Mouse (Mus musculus): ENCODE results near the gene Ogfr. TPM values are rescaled to one million over a fixed set of nuclear protein-coding genes. Genes with fewer than 3 reads are reported as not detected.

The Ogfr gene
- 91.8 and 94.8 TPM in 2 replicates for polyA plus RNA-seq (2016; fragmentation: Nextera tagmentation; extraction: Ambion mirVana)

DNA sequence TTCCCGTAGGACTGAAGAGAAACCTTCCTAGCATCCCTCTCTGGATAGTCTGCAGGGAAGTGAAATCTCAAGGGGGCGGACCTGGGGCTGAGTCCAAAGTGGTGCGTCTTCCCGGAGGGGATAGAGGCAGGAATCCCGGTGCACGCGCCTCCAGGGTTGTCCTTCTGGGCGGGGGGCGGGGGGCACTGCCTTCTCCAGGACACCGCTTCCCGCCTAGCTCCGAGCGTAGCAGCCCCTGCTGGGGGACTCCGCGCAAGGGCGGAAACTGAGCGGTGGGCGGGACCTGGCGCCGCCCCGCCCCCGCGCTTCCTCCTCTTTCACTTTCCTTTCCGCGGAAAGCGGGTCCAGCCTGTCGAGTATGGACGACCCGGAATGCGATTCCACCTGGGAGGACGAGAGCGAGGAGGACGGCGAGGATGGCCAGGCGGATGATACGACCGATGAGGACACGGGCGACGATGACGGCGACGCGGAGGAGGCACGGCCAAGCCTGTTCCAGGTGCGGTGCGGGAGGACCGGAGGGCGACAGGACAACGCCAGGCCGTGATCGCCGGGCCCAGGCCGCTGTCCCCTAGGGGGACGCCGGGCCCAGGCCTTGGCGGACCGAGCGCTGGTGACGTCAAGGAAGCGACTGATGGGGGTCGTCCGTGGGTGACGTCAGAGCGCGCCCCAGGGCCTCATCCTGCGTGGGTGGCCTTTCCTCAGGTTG is at the start of gene Ogfr:
Gene Ogfr, plus strand, starts transcription at position 123 of the 709 bp plus-strand sequence.
- Histone ChIP-seq H3K36me3 (peaks cover 55% of the 10 kb centered on the region), H3K9me3 (no peaks in the 10 kb centered on the region), H3K4me1 (peaks cover 16% of the 10 kb centered on the region), H3K4me2 (replicated peaks) (peak within 1 kb of the TSS; percentile 88), H3K27me3 (replicated peaks) (no peaks in the 10 kb centered on the region), H3K4me3 (peak within 1 kb of the TSS; percentile 85), H3K9ac (peak within 1 kb of the TSS; percentile 87), H3K27ac (peak within 1 kb of the TSS; percentile 82)
- WGBS = under 1% methylated on average over 66 of the region's 67 CpGs
- peak; percentile 93 for ATAC-seq (ENCODE audit: low FRiP score, low read depth)

DNA sequence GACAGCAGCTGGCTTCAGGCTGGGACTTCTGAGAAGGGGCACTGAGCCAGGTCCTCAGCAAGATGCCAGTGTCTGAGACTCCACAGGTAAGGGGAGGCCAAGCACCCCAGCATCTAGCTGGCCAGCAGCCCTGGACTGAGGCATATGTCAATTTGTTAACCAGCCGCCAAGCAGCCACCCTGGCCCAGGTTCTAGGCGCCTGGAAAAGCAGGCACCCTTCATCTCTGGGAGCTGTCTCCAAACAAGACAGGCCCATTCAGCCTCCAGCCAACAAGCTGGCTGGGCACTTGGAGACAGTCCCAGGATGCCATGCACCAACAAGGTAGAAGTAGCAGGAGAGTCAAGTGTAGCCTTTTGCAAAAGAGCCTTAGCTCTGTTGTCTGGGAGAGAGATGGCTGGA is 45.4 kb upstream of the Ogfr start:
- Histone ChIP-seq H3K36me3 (no peaks in the 10 kb centered on the region), H3K27me3 (replicated peaks) (no peaks in the 10 kb centered on the region), H3K4me2 (replicated peaks) (no peak overlapping the region), H3K4me3 (no peak overlapping the region), H3K9me3 (no peaks in the 10 kb centered on the region), H3K27ac (no peak overlapping the region), H3K9ac (no peak overlapping the region), H3K4me1 (peaks cover 10% of the 10 kb centered on the region)
- WGBS = 89% methylated on average over 2 of the region's 2 CpGs
- ATAC-seq (ENCODE audit: low FRiP score, low read depth) = no peak

DNA sequence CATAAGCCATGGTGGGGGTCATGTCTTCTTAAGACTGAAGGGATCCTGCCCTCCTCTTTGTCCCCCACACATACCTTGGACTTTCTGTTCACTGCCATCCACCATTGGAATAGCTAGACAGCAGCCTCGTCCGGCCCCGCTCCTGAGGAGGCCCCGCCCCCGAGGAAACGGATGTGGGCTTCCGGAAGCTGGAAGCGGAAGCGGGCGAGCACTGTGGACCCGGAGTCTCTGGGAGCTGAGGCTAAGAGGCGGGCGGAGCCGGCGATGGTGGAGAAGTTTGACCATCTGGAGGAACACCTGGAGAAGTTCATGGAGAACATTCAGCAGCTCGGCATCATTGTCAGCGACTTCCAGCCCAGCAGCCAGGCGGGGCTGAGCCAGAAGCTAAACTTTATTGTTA is 44.0 kb upstream of the Ogfr start:
- Histone ChIP-seq H3K36me3 (no peaks in the 10 kb centered on the region), H3K4me1 (peaks cover 10% of the 10 kb centered on the region), H3K9ac (no peak overlapping the region), H3K4me3 (no peak overlapping the region), H3K4me2 (replicated peaks) (no peak overlapping the region), H3K27ac (no peak overlapping the region), H3K27me3 (replicated peaks) (no peaks in the 10 kb centered on the region), H3K9me3 (no peaks in the 10 kb centered on the region)
- no peak for ATAC-seq (ENCODE audit: low FRiP score, low read depth)
- 86% methylated on average over 18 of the region's 18 CpGs for WGBS

DNA sequence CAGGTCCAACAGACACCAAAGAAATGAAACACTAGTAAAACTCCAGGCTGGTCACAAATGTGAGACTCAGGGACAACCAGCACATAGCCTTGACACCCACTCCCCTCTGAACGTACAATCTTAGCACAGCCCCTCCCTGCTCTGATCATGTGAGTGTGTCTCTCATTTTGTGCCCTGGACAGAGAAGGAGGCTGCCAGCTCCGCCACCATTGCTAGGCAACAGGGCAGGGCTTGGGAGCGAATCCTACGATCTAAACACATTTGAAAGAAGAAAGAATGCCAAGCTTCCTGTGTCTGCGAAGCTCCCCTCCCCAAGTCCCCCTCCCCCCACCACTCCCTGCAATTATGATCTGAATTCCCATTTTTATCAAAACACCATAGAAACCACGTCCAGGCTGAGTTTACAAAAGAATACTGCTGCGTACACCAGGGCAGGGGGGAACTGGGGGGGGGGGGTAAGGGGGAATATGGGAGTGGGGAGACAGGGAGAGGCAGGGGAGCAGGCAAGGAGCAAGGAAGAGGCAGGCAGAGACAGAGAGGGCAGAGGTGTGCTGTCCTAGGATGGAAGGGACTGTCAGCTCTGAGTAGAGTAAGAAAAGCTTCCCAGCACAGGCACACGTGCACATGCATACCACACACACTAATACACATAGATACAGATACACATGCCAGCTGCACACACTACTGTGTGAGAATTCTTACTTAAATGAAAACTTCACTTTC is 41.5 kb upstream of the Ogfr start:
- peak overlapping the region; percentile 39 for H3K4me2 ChIP-seq (replicated peaks)
- H3K27me3 ChIP-seq (replicated peaks) = no peaks in the 10 kb centered on the region
- H3K27ac ChIP-seq = no peak overlapping the region
- 24% methylated on average over 8 of the region's 8 CpGs for WGBS
- H3K4me3 ChIP-seq = no peak overlapping the region
- H3K4me1 ChIP-seq = peaks cover 10% of the 10 kb centered on the region
- H3K36me3 ChIP-seq = no peaks in the 10 kb centered on the region
- H3K9me3 ChIP-seq = no peaks in the 10 kb centered on the region
- no peak overlapping the region for H3K9ac ChIP-seq
- peak; percentile 76; the same call in 1 of the 2 replicates for ATAC-seq (ENCODE audit: low FRiP score, low read depth)

DNA sequence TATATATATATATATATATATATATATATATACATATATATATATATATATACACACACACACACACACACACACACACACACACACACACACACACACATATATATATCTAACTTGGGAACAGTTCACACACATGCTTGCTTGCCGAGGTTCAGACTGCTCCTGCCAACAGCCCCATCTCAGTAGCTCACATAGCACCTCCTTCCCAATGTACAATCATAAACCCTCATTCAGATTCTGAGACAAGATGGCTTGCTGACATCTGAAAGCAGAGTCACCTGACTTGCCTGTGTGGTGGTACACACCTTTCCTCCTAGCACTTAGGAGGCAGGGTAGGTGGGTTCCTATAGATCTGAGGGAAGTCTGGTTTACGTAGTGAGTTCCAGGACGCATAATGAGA is 36.7 kb upstream of the Ogfr start:
- Histone ChIP-seq H3K4me3 (no peak overlapping the region), H3K9ac (no peak overlapping the region), H3K27ac (no peak overlapping the region), H3K4me1 (peaks cover 8% of the 10 kb centered on the region), H3K36me3 (no peaks in the 10 kb centered on the region), H3K9me3 (no peaks in the 10 kb centered on the region), H3K27me3 (replicated peaks) (no peaks in the 10 kb centered on the region), H3K4me2 (replicated peaks) (no peak overlapping the region)
- no peak for ATAC-seq (ENCODE audit: low FRiP score, low read depth)
- 91% methylated on average over 3 of the region's 3 CpGs for WGBS

DNA sequence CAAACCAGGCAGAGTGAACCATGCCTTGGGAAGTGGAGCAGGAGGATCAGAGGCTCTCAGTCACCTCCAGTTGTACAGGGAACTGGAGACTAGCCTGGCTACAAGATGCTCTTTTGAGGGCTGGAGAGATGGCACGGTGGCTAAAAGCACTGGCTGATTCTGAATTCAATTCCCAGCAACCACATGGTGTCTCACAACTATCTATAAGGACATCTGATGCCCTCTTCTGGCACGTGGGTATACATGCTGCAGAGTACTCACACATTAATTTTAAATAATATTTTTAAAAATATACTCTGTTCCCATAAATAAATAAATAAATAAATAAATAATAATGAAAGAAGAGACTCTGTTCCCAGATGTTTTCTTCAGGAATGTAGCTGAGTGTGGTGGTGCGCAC is 33.8 kb upstream of the Ogfr start:
- Histone ChIP-seq H3K4me2 (replicated peaks) (no peak overlapping the region), H3K36me3 (no peaks in the 10 kb centered on the region), H3K27ac (no peak overlapping the region), H3K4me3 (no peak overlapping the region), H3K4me1 (no peaks in the 10 kb centered on the region), H3K9me3 (no peaks in the 10 kb centered on the region), H3K9ac (no peak overlapping the region), H3K27me3 (replicated peaks) (no peaks in the 10 kb centered on the region)
- WGBS = 58% methylated on average over 3 of the region's 3 CpGs
- ATAC-seq (ENCODE audit: low FRiP score, low read depth) = no peak

DNA sequence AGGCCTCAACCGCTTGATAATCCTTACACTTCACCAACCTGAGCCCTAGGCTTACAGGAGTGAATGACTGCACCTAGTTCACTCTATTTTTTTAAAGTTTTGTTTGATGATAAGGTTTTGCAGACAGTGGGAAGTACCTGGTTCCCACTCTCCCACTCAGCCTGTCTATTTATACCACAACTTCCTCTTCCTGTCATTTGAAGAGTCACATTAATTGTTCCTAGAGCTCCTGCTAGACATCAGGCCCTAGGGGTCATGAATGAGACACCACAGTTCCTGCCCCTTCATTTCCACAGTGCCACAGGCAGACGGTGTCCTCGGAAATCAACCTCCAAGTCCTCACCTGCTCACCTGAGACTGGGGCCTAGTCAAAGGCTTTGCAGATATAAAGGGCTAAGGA is 32.6 kb upstream of the Ogfr start:
- 85% methylated on average over 3 of the region's 3 CpGs for WGBS
- H3K4me1 ChIP-seq = no peaks in the 10 kb centered on the region
- H3K4me3 ChIP-seq = no peak overlapping the region
- no peaks in the 10 kb centered on the region for H3K36me3 ChIP-seq
- no peaks in the 10 kb centered on the region for H3K27me3 ChIP-seq (replicated peaks)
- H3K27ac ChIP-seq = no peak overlapping the region
- no peaks in the 10 kb centered on the region for H3K9me3 ChIP-seq
- H3K9ac ChIP-seq = no peak overlapping the region
- no peak overlapping the region for H3K4me2 ChIP-seq (replicated peaks)
- no peak for ATAC-seq (ENCODE audit: low FRiP score, low read depth)

DNA sequence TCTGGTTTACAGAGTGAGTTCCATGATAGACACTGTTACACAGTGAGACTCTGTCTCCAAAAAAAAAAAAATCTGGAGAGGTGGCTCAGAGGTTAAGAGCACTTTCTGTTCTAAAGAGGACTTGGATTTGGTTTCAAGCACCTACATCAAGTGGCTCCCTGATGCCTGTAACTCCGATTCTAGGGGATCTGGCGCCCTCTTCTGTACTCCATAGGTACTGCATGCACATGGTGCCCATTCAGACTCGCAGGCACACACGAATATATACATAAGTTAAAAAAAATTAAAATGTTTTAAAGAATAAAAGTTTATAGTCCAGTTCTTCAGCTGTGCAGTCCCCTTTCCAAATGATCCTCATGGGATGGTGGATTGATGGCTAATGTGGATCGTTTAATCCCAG is 28.8 kb upstream of the Ogfr start:
- no peak for ATAC-seq (ENCODE audit: low FRiP score, low read depth)
- no peak overlapping the region for H3K4me3 ChIP-seq
- H3K4me2 ChIP-seq (replicated peaks) = no peak overlapping the region
- WGBS = 55% methylated on average over 5 of the region's 5 CpGs
- peaks cover 3% of the 10 kb centered on the region; the same call in 1 of the 2 replicates for H3K4me1 ChIP-seq
- no peak overlapping the region for H3K27ac ChIP-seq
- no peaks in the 10 kb centered on the region for H3K27me3 ChIP-seq (replicated peaks)
- H3K9me3 ChIP-seq = no peaks in the 10 kb centered on the region
- no peaks in the 10 kb centered on the region for H3K36me3 ChIP-seq
- no peak overlapping the region for H3K9ac ChIP-seq

DNA sequence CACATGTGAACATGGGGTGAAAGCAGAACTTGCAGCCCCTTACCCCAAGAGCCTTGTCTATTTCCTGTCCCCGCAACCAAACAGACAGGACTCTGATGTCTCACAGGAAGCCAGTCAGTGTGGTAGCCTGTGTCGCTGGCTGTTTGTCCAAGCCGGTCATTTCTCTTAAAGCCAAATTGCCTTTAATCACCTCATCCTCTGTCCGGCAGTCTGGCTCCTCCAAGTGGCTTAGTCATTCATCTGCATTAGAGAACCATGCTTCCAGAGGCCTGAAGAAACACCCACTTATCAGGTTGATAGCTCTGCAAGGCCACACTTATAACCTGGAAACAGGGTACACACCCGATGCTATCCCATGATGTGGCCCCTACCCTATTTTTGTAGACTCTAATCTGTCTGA is 26.9 kb upstream of the Ogfr start:
- no peak overlapping the region for H3K27ac ChIP-seq
- 49% methylated on average over 5 of the region's 5 CpGs for WGBS
- H3K4me3 ChIP-seq = no peak overlapping the region
- no peak for ATAC-seq (ENCODE audit: low FRiP score, low read depth)
- no peaks in the 10 kb centered on the region for H3K36me3 ChIP-seq
- no peak overlapping the region for H3K4me2 ChIP-seq (replicated peaks)
- H3K9me3 ChIP-seq = no peaks in the 10 kb centered on the region
- H3K27me3 ChIP-seq (replicated peaks) = no peaks in the 10 kb centered on the region
- peaks cover 3% of the 10 kb centered on the region; the same call in 1 of the 2 replicates for H3K4me1 ChIP-seq
- H3K9ac ChIP-seq = no peak overlapping the region

DNA sequence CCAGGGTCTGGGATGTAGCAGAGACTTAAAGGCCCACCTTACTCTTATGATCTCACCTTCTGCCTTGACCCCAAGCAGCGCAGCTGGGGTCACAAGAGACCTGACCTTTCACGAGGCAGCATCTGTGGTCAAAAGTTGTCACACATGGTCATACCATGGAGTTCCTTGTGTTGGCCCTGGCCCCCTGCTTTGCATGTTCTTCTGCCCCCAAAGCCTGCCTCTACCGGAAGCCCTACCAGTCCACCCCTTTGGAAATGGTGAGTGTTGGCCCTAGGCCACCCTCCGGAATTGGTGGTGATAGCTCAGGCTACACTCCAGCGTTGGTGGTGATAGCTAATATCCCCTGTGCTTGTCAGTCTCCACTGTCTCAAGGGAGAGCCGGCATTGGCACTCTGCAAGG is 25.7 kb upstream of the Ogfr start:
- Histone ChIP-seq H3K27me3 (replicated peaks) (no peaks in the 10 kb centered on the region), H3K4me1 (peaks cover 3% of the 10 kb centered on the region; the same call in 1 of the 2 replicates), H3K36me3 (no peaks in the 10 kb centered on the region), H3K27ac (no peak overlapping the region), H3K4me3 (no peak overlapping the region), H3K9me3 (no peaks in the 10 kb centered on the region), H3K4me2 (replicated peaks) (no peak overlapping the region), H3K9ac (no peak overlapping the region)
- WGBS = 53% methylated on average over 6 of the region's 6 CpGs
- ATAC-seq (ENCODE audit: low FRiP score, low read depth) = no peak

DNA sequence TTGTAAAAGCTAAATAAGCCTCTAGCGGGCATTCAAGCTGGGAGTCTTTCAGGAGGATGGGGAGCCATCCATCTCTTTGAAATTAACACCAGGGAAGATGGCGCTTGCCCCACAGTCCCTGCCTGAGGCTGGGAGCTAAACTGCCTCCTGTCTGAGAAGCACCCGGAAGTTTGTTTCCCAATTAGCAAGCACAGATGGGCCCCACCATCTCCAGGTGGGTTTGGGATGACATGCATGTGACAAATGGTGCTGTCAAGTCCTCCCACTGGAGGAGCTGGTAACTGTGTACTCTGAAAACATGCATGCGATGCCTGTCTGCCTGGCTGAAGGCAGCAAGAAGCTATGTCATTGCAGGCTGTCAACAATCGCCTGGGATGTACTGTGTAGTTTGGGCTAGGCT is 25.2 kb upstream of the Ogfr start:
- no peak for ATAC-seq (ENCODE audit: low FRiP score, low read depth)
- H3K27ac ChIP-seq = no peak overlapping the region

DNA sequence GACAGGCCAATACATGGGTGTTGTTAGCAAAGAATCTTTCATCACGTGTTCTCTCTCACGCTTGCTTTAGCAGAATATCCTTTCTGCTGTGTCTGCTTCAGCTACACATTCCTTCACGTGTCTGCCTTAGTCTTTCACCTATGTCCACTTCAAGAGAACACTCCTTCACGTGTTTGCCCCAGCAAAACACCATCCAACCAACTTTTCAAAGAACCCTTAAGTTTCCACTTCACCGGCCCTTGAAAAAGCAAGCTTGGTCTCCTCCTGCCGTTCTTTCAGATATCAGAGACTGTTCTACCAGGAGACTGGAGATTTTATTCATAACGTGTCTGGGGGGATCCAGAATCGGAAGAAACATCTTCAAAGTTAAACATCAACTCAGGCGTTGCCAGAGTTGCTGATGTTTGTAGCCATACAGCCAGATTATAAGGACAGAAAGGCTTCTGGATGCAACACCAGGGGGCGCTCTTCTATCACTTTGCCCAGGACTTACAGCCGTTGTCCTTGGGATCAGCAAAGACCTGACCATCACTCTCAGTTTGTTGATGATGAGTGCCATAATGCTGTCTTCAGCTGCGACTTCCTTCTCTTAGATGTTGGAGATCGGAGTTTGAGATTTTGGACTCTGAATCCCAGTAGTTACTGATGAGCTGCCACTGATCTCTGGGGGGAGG is 22.7 kb upstream of the Ogfr start:
- H3K27me3 ChIP-seq (replicated peaks) = no peaks in the 10 kb centered on the region
- peaks cover 7% of the 10 kb centered on the region; the same call in 1 of the 2 replicates for H3K4me1 ChIP-seq
- H3K36me3 ChIP-seq = no peaks in the 10 kb centered on the region
- no peaks in the 10 kb centered on the region for H3K9me3 ChIP-seq
- no peak for ATAC-seq (ENCODE audit: low FRiP score, low read depth)
- H3K4me2 ChIP-seq (replicated peaks) = no peak overlapping the region
- no peak overlapping the region for H3K27ac ChIP-seq
- H3K4me3 ChIP-seq = no peak overlapping the region
- H3K9ac ChIP-seq = no peak overlapping the region
- 40% methylated on average over 13 of the region's 13 CpGs for WGBS

More for the DNA sequence above, 25.2 kb upstream of the Ogfr start:
- Histone ChIP-seq H3K9ac (no peak overlapping the region), H3K9me3 (no peaks in the 10 kb centered on the region), H3K36me3 (no peaks in the 10 kb centered on the region), H3K4me1 (peaks cover 3% of the 10 kb centered on the region; the same call in 1 of the 2 replicates), H3K4me2 (replicated peaks) (no peak overlapping the region), H3K27me3 (replicated peaks) (no peaks in the 10 kb centered on the region), H3K4me3 (no peak overlapping the region)
- WGBS = 28% methylated on average over 5 of the region's 5 CpGs

All from neural tube, embryonic 12.5 days (tissue).